Mouse (Mus musculus) granulocyte monocyte progenitor cell, adult 5-6 weeks (primary cell): Measurements from ENCODE around the gene Ttc37. TPM values are rescaled to one million over a fixed set of nuclear protein-coding genes. Genes with fewer than 3 reads are reported as not detected.

Experiments used
- ATAC-seq: replicated peaks from 2 replicates; pipeline ENCODE4 v1.8.0; 2016; ENCODE audit warnings: mild to moderate bottlenecking, moderate TSS enrichment, inconsistent platforms; ENCODE audit not compliant: poor library complexity, severe bottlenecking
- total RNA-seq, 2 experiments: library from RNA; stranded (forward) in 1 of 2; stranded (reverse) in 1 of 2; fragments of 200-712, 200-1000 nt in 1 of 2; fragments of >200 nt in 1 of 2; fragmentation: Nextera tagmentation in 1 of 2; gene quantifications; 2 replicates each; pipeline ENCODE4 v1.2.3; 2014 to 2017

Ttc37 gene
- total RNA-seq (2014; fragmentation: Nextera tagmentation) (29.8 and 33.2 TPM in 2 replicates), total RNA-seq (2017) (37.3 and 42.9 TPM in 2 replicates)

DNA sequence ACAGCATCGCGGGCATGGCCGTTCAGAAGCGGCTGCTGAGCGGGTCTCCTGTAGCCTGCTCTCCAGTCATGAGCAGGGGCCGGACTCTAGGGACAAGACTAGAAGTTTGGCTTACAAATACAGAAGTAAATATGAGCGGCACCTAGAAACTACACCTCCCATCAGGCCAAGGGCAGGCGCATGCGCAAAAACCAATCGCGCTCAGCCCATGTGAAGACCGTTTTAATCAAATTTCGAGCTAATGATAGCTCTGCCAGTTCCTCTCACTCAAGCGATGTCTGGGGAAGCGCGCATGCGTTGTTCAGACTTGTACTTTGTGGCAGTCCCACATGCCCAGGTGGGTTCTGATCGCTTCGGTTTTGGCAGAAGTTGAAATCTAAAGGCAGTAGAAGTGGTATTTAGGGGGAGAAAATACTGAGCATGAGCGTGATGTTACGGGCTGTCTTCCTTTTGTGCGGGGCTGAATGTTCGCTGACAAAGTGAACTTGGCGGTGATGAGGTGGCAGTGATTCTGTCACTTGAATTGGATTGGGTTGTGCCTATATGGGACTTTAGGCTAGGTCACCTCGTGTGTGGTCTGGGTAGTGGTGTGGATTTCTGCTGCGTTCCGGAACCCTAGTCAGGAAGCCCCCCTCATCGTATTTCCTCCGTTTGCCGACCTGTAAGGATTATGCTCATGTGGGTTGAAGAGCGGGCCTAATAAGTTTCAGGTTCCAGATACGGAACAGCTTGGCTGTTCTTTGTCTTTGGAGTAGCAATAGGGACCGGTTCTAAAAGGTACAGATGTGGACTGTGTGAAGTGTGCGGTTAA, at the start of gene Ttc37, which contains the start of gene Arsk:
Gene Ttc37 (plus strand): TSS at position 242 of the 811 bp plus-strand sequence.
Gene Arsk (minus strand): TSS at position 168 of the 811 bp plus-strand sequence.
- ATAC-seq, result peak; percentile 85

DNA sequence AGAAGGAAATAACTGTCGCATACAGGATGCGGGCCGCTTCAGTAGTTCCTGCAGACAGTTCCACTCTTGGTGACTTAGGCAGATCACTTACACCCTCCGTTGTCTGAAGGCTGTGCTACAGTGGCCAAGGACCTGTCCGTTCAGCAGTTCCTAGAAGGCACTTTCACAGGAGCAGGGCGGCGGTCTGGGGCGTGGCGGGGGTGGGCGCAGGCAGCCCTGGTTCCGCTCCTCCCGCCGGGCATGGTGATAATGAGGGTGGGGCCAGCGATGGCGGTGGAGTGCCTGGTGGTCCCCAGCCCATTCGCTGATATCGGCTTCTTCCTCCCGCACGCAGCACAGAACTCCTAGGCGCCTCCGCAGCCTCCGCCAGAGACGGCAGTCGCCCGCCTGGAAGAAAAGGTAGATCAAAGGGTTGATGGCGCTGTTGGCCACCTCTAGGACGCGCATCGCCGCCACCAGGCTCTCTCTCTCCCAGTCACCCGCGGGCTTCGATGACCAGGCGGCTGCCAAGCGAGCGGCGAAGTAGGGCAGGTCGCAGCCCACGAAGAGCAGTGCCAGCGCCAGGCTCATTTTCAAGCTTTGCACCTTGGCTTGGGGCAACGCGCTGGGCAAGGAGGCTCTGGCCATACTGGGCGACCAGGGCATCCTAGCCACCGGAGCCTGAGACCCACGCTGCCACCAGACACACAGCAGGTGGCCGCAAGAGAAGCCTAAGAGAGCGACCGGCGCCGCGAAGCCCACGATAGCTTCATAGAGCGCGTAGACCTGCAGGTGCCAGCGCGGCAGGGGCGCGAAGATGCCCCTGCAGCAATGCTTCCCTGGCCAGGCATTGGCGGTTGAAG, 42.9 kb upstream of the Ttc37 start:
- ATAC-seq, result peak; percentile 69

GRCm38 (mm10) chr13:76056261-76056724, 42.2 kb upstream of the Ttc37 start:
- peak; percentile 72 for ATAC-seq

- ATAC-seq, result no peak
Observed at GRCm38 (mm10) chr13:76056896-76057266, 41.7 kb upstream of the Ttc37 start, which contains the start of gene Gpr150. Gene Gpr150 (minus strand): TSS chr13:76056996.

- peak; percentile 54 for ATAC-seq
Observed at GRCm38 (mm10) chr13:76057267-76058069, 41.1 kb upstream of the Ttc37 start.

DNA sequence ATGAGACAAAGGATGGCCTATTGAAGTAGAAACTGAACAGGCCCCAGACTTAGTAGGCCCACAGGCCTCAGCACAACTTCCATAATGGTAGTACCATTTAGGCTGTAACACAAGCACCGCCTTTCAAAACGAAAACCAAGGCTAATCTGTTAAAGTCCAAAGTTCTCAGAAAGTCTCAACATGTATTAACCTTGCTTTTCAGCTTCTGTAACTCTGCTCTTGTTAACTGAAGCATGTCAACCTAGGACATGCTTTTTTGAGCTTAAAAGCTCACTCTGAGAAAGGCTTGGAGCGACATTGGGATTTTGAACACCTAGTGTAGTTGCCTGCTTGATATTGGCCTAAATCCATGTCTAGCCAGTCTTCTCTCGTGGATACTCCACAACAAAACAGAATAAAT, 38.9 kb upstream of the Ttc37 start:
- no peak for ATAC-seq

GRCm38 (mm10) chr13:76062126-76062525, 36.4 kb upstream of the Ttc37 start:
- ATAC-seq, result no peak

DNA sequence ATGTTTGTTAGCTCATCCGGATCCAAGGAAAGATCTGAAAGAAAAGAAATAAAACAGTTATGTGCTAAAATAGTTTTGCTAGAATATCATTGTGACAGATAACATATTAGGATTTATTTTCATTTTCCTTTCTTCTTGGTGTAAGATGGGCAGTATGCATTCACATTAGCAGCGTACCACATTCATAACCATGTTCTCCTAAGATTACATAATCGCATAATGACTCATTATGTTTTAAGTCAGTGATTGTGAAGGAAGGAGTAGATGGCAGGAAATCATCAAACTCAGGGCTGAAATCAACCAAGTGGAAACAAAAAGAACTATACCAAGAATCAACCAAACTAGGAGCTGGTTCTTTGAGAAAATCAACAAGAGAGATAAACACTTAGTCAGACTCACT, 36.0 kb upstream of the Ttc37 start:
- peak; percentile 82 for ATAC-seq

GRCm38 (mm10) chr13:76063548-76063947, 35.0 kb upstream of the Ttc37 start:
- peak; percentile 82 for ATAC-seq

DNA sequence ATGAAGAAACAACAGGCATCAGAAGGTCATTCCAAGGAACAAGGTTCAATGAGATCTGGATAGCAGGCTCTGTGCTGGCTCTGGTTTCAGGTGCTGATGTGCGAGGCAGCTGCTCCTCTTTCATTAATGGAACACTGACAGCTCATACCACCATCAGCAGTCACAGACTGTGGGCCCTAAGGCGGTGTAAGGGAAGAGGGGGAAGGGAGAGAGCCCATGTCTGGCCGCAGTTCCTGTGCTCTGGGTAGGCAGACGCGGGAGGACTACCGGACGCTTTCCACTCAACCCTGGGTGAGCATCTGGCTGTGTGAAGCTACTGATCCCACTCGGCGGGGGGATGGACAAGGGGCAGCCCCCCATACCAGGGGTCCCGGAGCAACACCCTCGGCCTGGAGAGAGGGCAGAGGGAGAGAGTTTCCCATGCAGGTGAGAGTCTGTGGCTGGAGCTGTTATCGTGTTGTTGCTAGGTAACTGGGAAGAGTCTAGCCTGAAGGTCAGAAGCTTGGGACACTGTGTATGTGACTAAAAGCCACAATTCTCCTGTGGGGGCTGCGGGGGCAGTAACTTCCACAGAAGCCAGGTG, 34.1 kb upstream of the Ttc37 start:
- no peak for ATAC-seq

DNA sequence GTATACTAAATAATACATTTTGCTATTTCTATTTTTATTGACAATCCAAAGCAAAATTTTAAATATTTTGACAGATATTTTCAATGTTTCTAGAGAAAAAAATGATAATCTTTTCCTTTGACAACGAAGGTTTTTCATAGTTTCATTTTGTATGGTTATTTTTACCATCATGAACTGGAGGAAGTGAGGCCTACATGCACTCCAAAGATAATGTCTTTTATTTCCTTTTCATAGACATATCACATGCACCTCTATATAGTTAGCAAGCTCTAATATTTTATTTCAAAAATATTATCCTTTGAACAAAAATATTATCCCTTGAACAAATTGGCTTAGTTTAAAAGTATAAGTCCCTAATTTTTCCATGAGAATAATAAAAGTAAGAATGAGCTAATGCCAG, 24.2 kb upstream of the Ttc37 start:
- ATAC-seq, result no peak

DNA sequence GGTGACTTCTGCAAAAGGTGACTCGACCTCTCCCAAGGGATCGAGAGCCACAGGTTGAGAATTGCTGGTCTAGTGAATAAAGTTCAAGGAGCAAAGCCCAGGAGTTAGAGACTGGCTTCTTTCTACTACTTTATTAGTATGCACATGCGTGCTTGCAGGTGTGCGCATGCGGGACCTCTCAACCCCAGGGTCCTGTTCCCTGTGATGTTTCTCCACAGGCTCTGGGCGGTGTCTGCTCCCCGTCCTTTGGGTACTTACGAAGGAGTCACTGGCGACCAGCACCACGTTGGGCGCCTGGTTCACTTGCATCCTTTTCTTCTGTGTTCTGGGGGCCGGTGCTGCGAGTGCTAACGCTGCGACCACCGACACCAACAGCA, 430 bp upstream of the Ttc37 start:
- ATAC-seq, result peak; percentile 78

GRCm38 (mm10) chr13:76101989-76102388, 3.5 kb downstream of the Ttc37 start:
- no peak for ATAC-seq

GRCm38 (mm10) chr13:76109069-76109824, 10.7 kb downstream of the Ttc37 start:
- no peak for ATAC-seq

- ATAC-seq, result no peak
Observed at GRCm38 (mm10) chr13:76128799-76129198, 30.3 kb downstream of the Ttc37 start.

DNA sequence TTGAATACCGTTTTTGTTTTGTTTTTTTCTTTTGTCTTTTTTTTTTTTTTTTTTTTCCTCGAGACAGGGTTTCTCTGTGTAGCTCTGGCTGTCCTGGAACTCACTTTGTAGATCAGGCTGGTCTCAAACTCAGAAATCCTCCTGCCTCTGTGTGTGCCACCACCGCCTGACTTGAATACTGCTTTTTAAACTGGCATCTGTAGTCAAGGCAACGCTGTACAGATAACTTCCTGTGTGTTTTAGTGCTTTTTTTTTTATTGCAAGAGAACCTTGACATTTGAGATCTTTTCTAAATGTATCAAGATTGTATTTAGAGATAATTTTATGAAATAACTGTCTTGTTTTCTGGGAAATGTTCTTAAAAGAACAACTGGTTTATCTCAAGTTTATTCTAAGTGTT, 33.9 kb downstream of the Ttc37 start:
- ATAC-seq, result no peak

GRCm38 (mm10) chr13:76138862-76139261, 40.3 kb downstream of the Ttc37 start:
- no peak for ATAC-seq

- no peak for ATAC-seq
Observed at GRCm38 (mm10) chr13:76141117-76141808, 42.7 kb downstream of the Ttc37 start.

DNA sequence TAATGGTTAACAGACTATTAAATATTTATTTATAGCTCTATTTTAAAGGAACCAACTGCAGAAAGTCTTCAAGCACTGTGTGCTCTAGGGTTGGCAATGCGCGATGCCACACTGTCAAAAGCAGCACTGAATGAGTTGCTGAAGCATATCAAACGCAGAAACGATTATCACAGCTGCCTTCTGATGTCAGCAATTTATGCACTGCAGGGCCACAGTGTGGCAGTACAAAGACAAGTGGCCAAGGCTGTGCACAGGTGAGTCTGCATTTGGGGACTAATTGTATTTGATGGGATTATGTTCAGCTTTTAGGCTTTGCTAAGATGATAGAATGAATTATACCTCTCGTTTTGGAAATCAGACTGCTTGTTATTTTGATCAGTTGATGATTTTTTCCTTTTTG, 51.9 kb downstream of the Ttc37 start:
- ATAC-seq, result no peak
